Mouse (Mus musculus) layer of hippocampus, adult 18-20 months (tissue): Measurements from ENCODE around the gene Gpr142. TPM values are rescaled to one million over a fixed set of nuclear protein-coding genes. Genes with fewer than 3 reads are reported as not detected.

Source experiments
- DNase-seq, 2 experiments: peaks; one replicate each; pipeline ENCODE4 v3.0.0; 2022; ENCODE audit warnings: low spot score in 2 of 2
- total RNA-seq, 2 experiments: library from RNA; stranded (reverse); gene quantifications; 2 replicates each; pipeline ENCODE4 v1.2.3; 2021

The Gpr142 gene
- total RNA-seq, 2 experiments from 2014 or later, result not detected

GRCm38 (mm10) chr11:114843818-114844463, 45.2 kb downstream of the Gpr142 start:
- no peak for DNase-seq

GRCm38 (mm10) chr11:114844464-114845220, 45.9 kb downstream of the Gpr142 start:
- no peak for DNase-seq

- no peak for DNase-seq
Measured at GRCm38 (mm10) chr11:114846336-114846735, 47.6 kb downstream of the Gpr142 start.

- no peak for DNase-seq
Measured at GRCm38 (mm10) chr11:114847008-114847407, 48.3 kb downstream of the Gpr142 start.

- no peak for DNase-seq
Measured at GRCm38 (mm10) chr11:114849572-114849971, 50.8 kb downstream of the Gpr142 start.

GRCm38 (mm10) chr11:114850066-114850451, 51.3 kb downstream of the Gpr142 start:
- no peak for DNase-seq

- DNase-seq, result no peak
Measured at GRCm38 (mm10) chr11:114850452-114851268, 51.9 kb downstream of the Gpr142 start, which contains the start of gene Gprc5c. Gprc5c (plus strand) TSS chr11:114851152.

GRCm38 (mm10) chr11:114851269-114851607, 52.5 kb downstream of the Gpr142 start:
- peak in 1 of 2 experiments; percentile 7 for DNase-seq

GRCm38 (mm10) chr11:114851608-114852310, 53.0 kb downstream of the Gpr142 start:
- DNase-seq, result peak in 1 of 2 experiments; percentile 36

GRCm38 (mm10) chr11:114852311-114853173, 53.8 kb downstream of the Gpr142 start:
- no peak for DNase-seq

- DNase-seq, result no peak
Measured at GRCm38 (mm10) chr11:114853174-114853838, 54.6 kb downstream of the Gpr142 start.

- DNase-seq, result no peak
Measured at GRCm38 (mm10) chr11:114854581-114854980, 55.9 kb downstream of the Gpr142 start.

GRCm38 (mm10) chr11:114856125-114856524, 57.4 kb downstream of the Gpr142 start:
- DNase-seq, result no peak

Other genes with a start within 250 kb of the Gpr142 start
- gene Rpl38, start 130.4 kb upstream of the Gpr142 start, total RNA-seq, result 100 to 1,000 TPM; 925 to 946 TPM
- 10 to 100 TPM; 29.3 to 31.2 TPM for gene Ttyh2, start 123.5 kb upstream of the Gpr142 start, total RNA-seq
- 1 to 10 TPM; 1.6 to 2.1 TPM for gene Dnaic2, start 71.5 kb upstream of the Gpr142 start, total RNA-seq
- 1 to 10 TPM; 3.0 to 3.1 TPM for gene Kif19a, start 33.5 kb upstream of the Gpr142 start, total RNA-seq
- 10 to 100 TPM; 18.7 to 23.2 TPM for gene Btbd17, start 3.0 kb upstream of the Gpr142 start, total RNA-seq
- gene Gprc5c, start 52.2 kb downstream of the Gpr142 start, total RNA-seq, result 1 to 10 TPM; 3.3 to 3.7 TPM
- under 1 TPM; 0.41 to 0.50 TPM for gene Cd300a, start 91.1 kb downstream of the Gpr142 start, total RNA-seq
- not detected for gene Cd300lb, start 135.5 kb downstream of the Gpr142 start, total RNA-seq
- gene Cd300c, start 170.2 kb downstream of the Gpr142 start, total RNA-seq, result not detected
- gene Cd300ld, start 191.0 kb downstream of the Gpr142 start, total RNA-seq, result not detected
- 1 to 10 TPM; 3.9 to 4.1 TPM for gene Cd300c2, start 203.0 kb downstream of the Gpr142 start, total RNA-seq
- gene Cd300ld2, start 217.3 kb downstream of the Gpr142 start, total RNA-seq, result not detected
- 1 to 10 TPM in 1 of 2 experiments, under 1 TPM in 1; 0.53 to 1.1 TPM for gene Cd300ld4, start 228.1 kb downstream of the Gpr142 start, total RNA-seq
- 1 to 10 TPM in 1 of 2 experiments, not detected in 1; 1.0 TPM for gene Cd300ld5, start 238.8 kb downstream of the Gpr142 start, total RNA-seq
- gene Cd300ld3, start 249.5 kb downstream of the Gpr142 start, total RNA-seq, result 1 to 10 TPM in 1 of 2 experiments, not detected in 1; 1.8 TPM